Mouse (Mus musculus) gastrocnemius, adult 8-10 months (tissue): Measurements from ENCODE around the gene C2cd4b. TPM values are rescaled to one million over a fixed set of nuclear protein-coding genes. Genes with fewer than 3 reads are reported as not detected.

Source experiments
- DNase-seq, 2 experiments: peaks; one replicate each; pipeline ENCODE4 v3.0.0; 2022; ENCODE audit warnings: low spot score in 2 of 2
- total RNA-seq, 4 experiments: library from RNA; stranded (reverse); gene quantifications; 2 replicates each; pipeline ENCODE4 v1.2.4; 2022

The C2cd4b gene
- not detected for total RNA-seq

GRCm38 (mm10) chr9:67759163-67759955 lies at the start of gene C2cd4b:
C2cd4b (plus strand) TSS chr9:67759437.
- DNase-seq, result no peak

- DNase-seq, result peak; percentile 50 to 52
These were observed 48.0 kb upstream of the C2cd4b start for GRCm38 (mm10) chr9:67711051-67711877.

- no peak for DNase-seq
These were observed 47.1 kb upstream of the C2cd4b start for GRCm38 (mm10) chr9:67712146-67712545.

- no peak for DNase-seq
These were observed 42.2 kb upstream of the C2cd4b start for GRCm38 (mm10) chr9:67717081-67717480.

GRCm38 (mm10) chr9:67718596-67718995 lies 40.6 kb upstream of the C2cd4b start:
- no peak for DNase-seq

GRCm38 (mm10) chr9:67720150-67720549 lies 39.1 kb upstream of the C2cd4b start:
- no peak for DNase-seq

- no peak for DNase-seq
These were observed 36.9 kb upstream of the C2cd4b start for GRCm38 (mm10) chr9:67722378-67722777.

- DNase-seq, result no peak
These were observed 34.0 kb upstream of the C2cd4b start for GRCm38 (mm10) chr9:67725196-67725595.

- no peak for DNase-seq
These were observed 25.5 kb upstream of the C2cd4b start for GRCm38 (mm10) chr9:67733716-67734115.

- peak; percentile 19 to 27 for DNase-seq
These were observed 23.8 kb upstream of the C2cd4b start for GRCm38 (mm10) chr9:67735426-67735825.

- DNase-seq, result no peak
These were observed 18.0 kb upstream of the C2cd4b start for GRCm38 (mm10) chr9:67741256-67741655.

- no peak for DNase-seq
These were observed 5.6 kb upstream of the C2cd4b start for GRCm38 (mm10) chr9:67753411-67754182.

- no peak for DNase-seq
These were observed 4.5 kb upstream of the C2cd4b start for GRCm38 (mm10) chr9:67754713-67755112.

- DNase-seq, result no peak
These were observed 551 bp upstream of the C2cd4b start for GRCm38 (mm10) chr9:67758686-67759085.

- DNase-seq, result peak in 1 of 2 experiments; percentile 24
These were observed 923 bp downstream of the C2cd4b start for GRCm38 (mm10) chr9:67759956-67760764.

GRCm38 (mm10) chr9:67760991-67761390 lies 1.8 kb downstream of the C2cd4b start:
- no peak for DNase-seq

GRCm38 (mm10) chr9:67763326-67763725 lies 4.1 kb downstream of the C2cd4b start:
- no peak for DNase-seq

- no peak for DNase-seq
These were observed 7.2 kb downstream of the C2cd4b start for GRCm38 (mm10) chr9:67766405-67766804.

GRCm38 (mm10) chr9:67766948-67767347 lies 7.7 kb downstream of the C2cd4b start:
- no peak for DNase-seq

- DNase-seq, result no peak
These were observed 9.6 kb downstream of the C2cd4b start for GRCm38 (mm10) chr9:67768843-67769242.

GRCm38 (mm10) chr9:67769401-67769800 lies 10.2 kb downstream of the C2cd4b start:
- DNase-seq, result no peak
